Mouse (Mus musculus) brain, adult 2 months (tissue): ENCODE measurements around the gene Klra4.
"Not testable (repeated sequence)": the region's sequence is repeated elsewhere in the genome, so short reads cannot be mapped to it uniquely, and the experiment has no call there.

Experiments used
- DNase-seq: peaks from one replicate; pipeline ENCODE4 v3.0.0; 2011; ENCODE audit warnings: low read depth, low spot score

Gene Klra4

DNA sequence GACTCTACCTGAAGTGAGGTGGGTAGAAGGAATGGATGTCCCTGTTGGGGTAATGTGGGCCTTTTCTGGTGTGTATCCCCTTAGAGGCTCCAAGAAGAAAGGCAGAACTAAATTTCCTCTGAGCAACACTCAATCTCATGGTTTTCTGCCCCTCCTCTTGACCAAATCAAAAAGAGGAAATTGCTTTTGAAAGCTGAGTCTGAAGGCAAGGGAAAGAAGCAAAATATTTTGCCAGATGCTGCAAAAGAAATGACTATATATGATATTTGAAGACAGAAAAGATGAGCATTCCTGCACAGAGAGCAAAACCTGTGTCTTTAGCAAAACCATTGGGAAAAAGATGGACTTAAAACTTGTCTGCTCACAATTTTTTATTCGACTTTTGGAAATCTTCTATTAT, at the start of gene Klra4:
Gene Klra4 (minus strand): TSS at position 101 of the 400 bp plus-strand sequence.
- not testable (repeated sequence) for DNase-seq

- DNase-seq = no peak
Observed at GRCm38 (mm10) chr6:130110485-130110884, 43.4 kb upstream of the Klra4 start.

GRCm38 (mm10) chr6:130102743-130103142, 35.7 kb upstream of the Klra4 start:
- DNase-seq = not testable (repeated sequence)

DNA sequence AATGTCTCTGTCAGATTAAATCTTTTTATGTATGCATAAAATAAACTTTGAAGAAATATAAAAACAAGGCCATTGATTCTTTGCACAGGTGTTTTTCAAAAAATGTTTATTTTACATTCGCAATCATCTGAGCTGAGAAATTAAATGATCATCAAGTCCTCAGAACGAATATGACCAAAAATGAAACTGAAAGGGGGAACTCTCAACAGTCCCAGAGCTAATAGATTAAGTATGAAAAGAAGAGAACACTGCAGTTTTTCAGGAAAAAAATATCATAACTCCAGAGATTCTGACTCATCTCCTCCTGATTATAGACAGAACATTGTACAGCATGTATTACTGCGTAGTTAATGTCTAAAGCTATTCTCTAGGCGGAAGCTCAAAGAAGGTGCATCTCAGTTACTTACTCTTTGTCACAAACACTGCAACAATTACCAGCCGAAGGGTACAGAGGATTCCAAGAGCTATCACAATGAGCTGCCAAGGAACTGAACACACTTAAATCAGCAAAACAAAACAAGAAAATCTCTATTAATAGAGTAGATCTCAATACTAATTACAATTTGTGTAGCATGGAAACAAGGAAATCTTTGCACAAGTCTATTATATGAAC, 25.4 kb upstream of the Klra4 start:
- peak; percentile 0 for DNase-seq

DNA sequence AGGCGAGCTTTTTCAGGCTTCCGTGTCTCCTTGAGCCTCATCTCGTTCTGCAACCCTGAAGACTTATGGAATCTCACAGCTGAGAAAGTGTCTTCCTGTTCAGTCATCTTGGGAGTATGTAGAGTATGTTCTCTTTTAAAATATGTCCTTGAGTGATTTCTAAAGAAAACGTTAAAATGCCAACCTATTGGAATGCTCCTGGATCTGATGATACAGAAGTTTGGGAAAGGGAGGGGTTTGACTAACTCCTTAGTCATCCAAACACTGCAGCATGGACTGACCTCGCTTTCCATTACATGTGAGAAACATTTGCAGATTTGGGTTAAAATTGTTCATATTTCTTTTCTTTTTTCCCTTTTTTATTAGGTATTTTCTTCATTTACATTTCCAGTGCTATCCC, 1.9 kb downstream of the Klra4 start:
- no peak for DNase-seq

- DNase-seq = not testable (repeated sequence)
Observed at GRCm38 (mm10) chr6:130035146-130035545, 31.9 kb downstream of the Klra4 start.

DNA sequence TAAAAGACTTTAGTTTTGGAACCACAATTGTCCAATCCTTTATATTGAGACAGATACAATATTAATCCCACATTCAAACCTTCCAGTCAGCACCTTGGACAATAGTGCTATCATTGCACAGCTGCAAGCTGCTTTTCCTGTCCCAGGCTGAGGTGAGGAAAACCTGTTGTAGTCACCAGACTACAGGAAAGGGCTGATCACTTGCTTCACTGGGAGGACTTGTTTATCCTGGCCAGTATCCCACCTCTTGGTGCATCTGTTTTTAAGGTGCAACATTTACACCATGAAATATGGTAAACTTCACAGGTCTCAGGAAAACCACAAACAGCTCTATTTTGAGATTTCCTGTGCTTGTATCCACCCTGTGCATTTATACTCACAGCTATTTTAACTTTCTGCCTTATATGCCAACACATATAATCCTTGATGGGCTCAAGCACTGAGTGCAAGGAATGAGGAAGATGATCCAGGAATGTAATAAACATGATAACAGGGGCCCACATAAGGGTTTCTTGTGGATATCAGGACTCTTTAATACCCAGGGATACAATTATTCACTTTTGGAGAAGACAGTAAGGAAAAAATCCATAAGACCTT, 35.5 kb downstream of the Klra4 start:
- not testable (repeated sequence) for DNase-seq

- no peak for DNase-seq
Observed at GRCm38 (mm10) chr6:130026854-130027253, 40.2 kb downstream of the Klra4 start, which contains the start of gene Klra6. Gene Klra6 (minus strand): TSS chr6:130026954.
